Mouse (Mus musculus): ENCODE data around the gene Cubn.

The Cubn gene

DNA sequence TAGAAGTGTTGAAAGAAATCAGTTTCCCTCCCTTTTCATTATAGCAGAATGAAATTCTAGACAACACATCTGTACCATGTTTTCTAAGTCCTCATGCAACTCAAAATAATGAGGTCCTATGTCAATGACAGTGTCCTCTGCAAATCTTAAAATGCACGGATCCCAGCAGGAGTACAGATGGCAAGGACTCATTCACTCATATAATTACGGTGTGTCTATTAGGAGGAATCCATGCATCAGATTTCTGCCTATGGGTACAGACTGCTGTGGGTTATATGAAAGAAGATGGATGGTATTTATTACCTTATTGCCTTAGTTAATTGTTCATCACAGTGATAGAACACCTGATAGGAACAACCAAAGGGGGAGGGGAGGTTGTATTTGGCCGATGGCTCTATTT is 118.8 kb downstream of the Cubn start:
- H3K4me1 ChIP-seq (replicated peaks; ENCODE audit: low read depth, low read length), result peaks cover 47% of the 10 kb centered on the region
- H3K4me3 ChIP-seq (replicated peaks; ENCODE audit: low read length), result no peak overlapping the region
- H3K9me3 ChIP-seq (ENCODE audit: low read length), result peaks cover 15% of the 10 kb centered on the region
- H3K36me3 ChIP-seq (ENCODE audit: insufficient read depth, low read length), result no peaks in the 10 kb centered on the region
- TF ChIP-seq POU5F1 (IDR thresholded peaks at IDR 0.05; ENCODE audit: borderline replicate concordance, low read length) (no peak), NANOG (IDR thresholded peaks at IDR 0.05; ENCODE audit: borderline replicate concordance, low read length) (no peak)
- no peaks in the 10 kb centered on the region for H3K27me3 ChIP-seq (ENCODE audit: insufficient read depth, low read length)

DNA sequence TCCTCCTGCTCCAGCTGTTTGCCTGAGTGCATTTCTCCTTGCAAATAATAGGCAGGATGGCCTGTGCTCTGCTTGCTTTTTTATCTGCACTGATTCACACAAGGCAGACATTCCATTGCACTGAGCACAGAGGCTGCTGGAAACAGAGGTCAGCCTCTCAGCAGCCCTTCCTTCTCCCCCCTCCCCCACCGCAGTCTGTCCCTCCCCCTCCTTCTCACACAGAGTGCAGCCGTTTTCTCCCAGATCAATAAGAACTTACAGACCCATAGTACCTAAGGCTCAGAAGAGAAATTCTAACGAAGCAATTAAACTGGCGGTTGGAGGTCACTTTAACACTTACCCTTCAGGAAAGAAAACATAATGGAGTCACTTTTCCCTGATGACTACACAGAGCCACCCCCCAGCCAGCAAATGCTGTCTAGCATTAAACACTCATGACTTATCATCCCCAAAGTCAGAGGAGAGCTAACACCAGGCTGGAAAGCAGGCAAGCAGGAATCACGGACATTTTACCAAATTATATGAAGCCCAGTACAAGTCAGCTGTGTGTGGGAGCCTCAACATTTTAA is 119.3 kb downstream of the Cubn start:
- no peaks in the 10 kb centered on the region for H3K27me3 ChIP-seq (ENCODE audit: insufficient read depth, low read length)
- no peak for TF ChIP-seq CTCF (conservative IDR thresholded peaks at IDR 0.05; ENCODE audit: low read length)
- TF ChIP-seq POU5F1 (IDR thresholded peaks at IDR 0.05; ENCODE audit: borderline replicate concordance, low read length), result no peak
- TF ChIP-seq NANOG (IDR thresholded peaks at IDR 0.05; ENCODE audit: borderline replicate concordance, low read length), result peak; percentile 12; the same call in 1 of the 2 replicates
- H3K4me1 ChIP-seq (replicated peaks; ENCODE audit: low read depth, low read length), result peaks cover 47% of the 10 kb centered on the region
- no peaks in the 10 kb centered on the region for H3K36me3 ChIP-seq (ENCODE audit: insufficient read depth, low read length)
- peaks cover 13% of the 10 kb centered on the region; the same call in 1 of the 2 replicates for H3K9me3 ChIP-seq (ENCODE audit: low read length)
- H3K4me3 ChIP-seq (replicated peaks; ENCODE audit: low read length), result no peak overlapping the region

DNA sequence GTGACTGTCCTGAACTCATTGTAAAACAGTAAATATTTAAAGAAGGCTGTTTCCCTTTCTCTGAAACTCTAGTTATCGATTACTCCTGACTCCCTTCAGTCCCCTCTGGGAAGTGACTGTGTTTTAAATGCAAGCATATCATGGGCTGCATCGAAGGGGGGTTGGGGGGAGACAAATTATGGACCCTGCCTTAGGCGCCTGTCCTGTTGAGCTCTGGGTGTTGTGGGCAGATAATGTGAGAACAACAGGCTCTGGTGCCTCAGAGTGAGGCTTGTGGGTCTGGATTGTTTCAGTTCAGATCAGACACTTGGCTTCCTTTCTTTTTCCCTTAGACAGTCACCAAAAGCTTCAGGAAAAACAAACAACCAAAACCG is 119.8 kb downstream of the Cubn start:
- TF ChIP-seq NANOG (IDR thresholded peaks at IDR 0.05; ENCODE audit: borderline replicate concordance, low read length), result no peak
- TF ChIP-seq POU5F1 (IDR thresholded peaks at IDR 0.05; ENCODE audit: borderline replicate concordance, low read length), result no peak
- no peak for TF ChIP-seq CTCF (conservative IDR thresholded peaks at IDR 0.05; ENCODE audit: low read length)
- Histone ChIP-seq H3K9me3 (ENCODE audit: low read length) (peaks cover 8% of the 10 kb centered on the region; the same call in 1 of the 2 replicates), H3K27me3 (ENCODE audit: insufficient read depth, low read length) (no peaks in the 10 kb centered on the region), H3K4me1 (replicated peaks; ENCODE audit: low read depth, low read length) (peaks cover 47% of the 10 kb centered on the region), H3K4me3 (replicated peaks; ENCODE audit: low read length) (peak overlapping the region; percentile 32; the same call in 1 of the 2 replicates), H3K36me3 (ENCODE audit: insufficient read depth, low read length) (no peaks in the 10 kb centered on the region)

DNA sequence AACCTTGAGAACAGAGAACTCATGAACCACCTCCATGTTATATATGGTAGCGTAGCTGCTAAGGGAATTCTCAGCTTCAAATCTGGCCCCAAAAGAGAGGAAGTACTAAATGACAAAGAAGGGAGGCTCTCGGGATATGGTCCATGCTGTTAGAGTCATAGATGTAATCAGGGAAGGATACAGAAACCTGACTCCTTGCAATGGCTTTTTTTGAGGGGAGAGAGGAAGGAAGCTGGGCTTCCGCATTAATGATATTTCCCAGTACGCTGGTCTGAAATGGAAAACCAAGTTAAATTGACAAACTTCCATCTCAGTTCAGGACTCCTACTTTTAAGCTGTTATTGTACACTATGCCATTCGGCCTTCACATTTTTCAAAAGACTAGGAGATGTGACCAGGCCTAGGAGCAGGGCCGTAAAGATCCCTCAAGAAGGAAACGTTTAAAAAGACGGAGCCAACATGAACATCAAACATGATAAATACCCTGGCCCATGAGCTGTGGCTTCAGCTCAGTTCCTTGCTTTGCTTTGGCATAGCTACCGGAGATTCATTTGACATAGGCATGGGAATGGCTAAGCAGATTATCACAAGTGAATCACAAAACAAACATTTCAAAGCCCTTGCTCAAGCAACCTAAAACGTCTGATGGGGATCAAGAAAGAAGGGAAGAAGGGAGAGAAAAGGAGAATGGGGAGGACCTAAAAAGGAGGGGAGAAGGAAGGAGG is 120.4 kb downstream of the Cubn start:
- Histone ChIP-seq H3K27me3 (ENCODE audit: insufficient read depth, low read length) (no peaks in the 10 kb centered on the region), H3K4me1 (replicated peaks; ENCODE audit: low read depth, low read length) (peaks cover 47% of the 10 kb centered on the region), H3K4me3 (replicated peaks; ENCODE audit: low read length) (peak overlapping the region; percentile 32; the same call in 1 of the 2 replicates), H3K36me3 (ENCODE audit: insufficient read depth, low read length) (no peaks in the 10 kb centered on the region), H3K9me3 (ENCODE audit: low read length) (0 out of 2 replicates have a peak, but pooled peaks cover 6% of the 10 kb centered on the region)
- no peak for TF ChIP-seq CTCF (conservative IDR thresholded peaks at IDR 0.05; ENCODE audit: low read length)
- no peak for TF ChIP-seq NANOG (IDR thresholded peaks at IDR 0.05; ENCODE audit: borderline replicate concordance, low read length)
- TF ChIP-seq POU5F1 (IDR thresholded peaks at IDR 0.05; ENCODE audit: borderline replicate concordance, low read length), result no peak

DNA sequence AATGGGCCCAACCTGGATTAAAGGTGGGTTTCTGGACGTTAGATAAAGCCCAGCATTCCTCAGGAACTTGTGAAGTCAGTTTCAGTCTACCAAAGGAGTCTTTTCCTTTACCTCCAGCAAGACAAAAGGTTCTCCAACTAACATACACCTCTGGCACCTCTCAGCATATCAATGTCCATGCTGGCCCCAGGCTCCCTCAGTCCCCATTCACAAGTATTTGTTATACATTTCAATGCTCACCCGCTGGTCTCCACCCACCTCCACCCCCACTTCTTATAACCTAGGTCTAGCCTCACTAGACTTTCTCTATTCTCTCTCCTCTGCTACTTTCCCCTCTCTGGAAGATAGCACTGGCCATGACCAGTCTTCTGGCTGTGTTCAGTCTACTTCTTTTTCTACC is 121.1 kb downstream of the Cubn start:
- Histone ChIP-seq H3K4me1 (replicated peaks; ENCODE audit: low read depth, low read length) (peaks cover 47% of the 10 kb centered on the region), H3K27me3 (ENCODE audit: insufficient read depth, low read length) (no peaks in the 10 kb centered on the region), H3K36me3 (ENCODE audit: insufficient read depth, low read length) (no peaks in the 10 kb centered on the region), H3K9me3 (ENCODE audit: low read length) (0 out of 2 replicates have a peak, but pooled peaks cover 3% of the 10 kb centered on the region), H3K4me3 (replicated peaks; ENCODE audit: low read length) (no peak overlapping the region)
- no peak for TF ChIP-seq CTCF (conservative IDR thresholded peaks at IDR 0.05; ENCODE audit: low read length)
- peak; percentile 35; the same call in 1 of the 2 replicates for TF ChIP-seq NANOG (IDR thresholded peaks at IDR 0.05; ENCODE audit: borderline replicate concordance, low read length)
- peak; percentile 43; the same call in 1 of the 2 replicates for TF ChIP-seq POU5F1 (IDR thresholded peaks at IDR 0.05; ENCODE audit: borderline replicate concordance, low read length)

DNA sequence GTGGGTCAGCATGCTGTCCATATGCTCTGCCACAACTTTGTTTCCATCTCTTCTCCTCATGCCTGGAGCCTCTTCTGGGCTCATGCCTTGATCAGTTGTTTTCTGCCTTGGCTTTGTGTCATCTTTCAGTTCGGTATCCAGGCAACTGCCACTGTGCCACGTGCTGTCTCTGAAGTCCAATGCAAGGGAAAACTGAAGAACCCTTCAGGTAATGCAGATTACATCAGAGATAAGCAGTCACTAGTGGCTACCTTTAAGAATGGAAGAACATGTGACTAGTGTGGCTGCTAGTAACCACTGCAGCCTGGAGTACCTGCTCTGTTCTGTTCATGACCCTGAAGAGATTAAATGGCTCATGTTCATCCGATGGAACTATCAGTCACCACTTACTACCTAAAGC is 123.1 kb downstream of the Cubn start:
- H3K9me3 ChIP-seq (ENCODE audit: low read length), result no peaks in the 10 kb centered on the region
- no peaks in the 10 kb centered on the region for H3K36me3 ChIP-seq (ENCODE audit: insufficient read depth, low read length)
- H3K4me3 ChIP-seq (replicated peaks; ENCODE audit: low read length), result no peak overlapping the region
- H3K27me3 ChIP-seq (ENCODE audit: insufficient read depth, low read length), result no peaks in the 10 kb centered on the region
- peaks cover 47% of the 10 kb centered on the region for H3K4me1 ChIP-seq (replicated peaks; ENCODE audit: low read depth, low read length)
- TF ChIP-seq POU5F1 (IDR thresholded peaks at IDR 0.05; ENCODE audit: borderline replicate concordance, low read length), result no peak
- no peak for TF ChIP-seq NANOG (IDR thresholded peaks at IDR 0.05; ENCODE audit: borderline replicate concordance, low read length)

DNA sequence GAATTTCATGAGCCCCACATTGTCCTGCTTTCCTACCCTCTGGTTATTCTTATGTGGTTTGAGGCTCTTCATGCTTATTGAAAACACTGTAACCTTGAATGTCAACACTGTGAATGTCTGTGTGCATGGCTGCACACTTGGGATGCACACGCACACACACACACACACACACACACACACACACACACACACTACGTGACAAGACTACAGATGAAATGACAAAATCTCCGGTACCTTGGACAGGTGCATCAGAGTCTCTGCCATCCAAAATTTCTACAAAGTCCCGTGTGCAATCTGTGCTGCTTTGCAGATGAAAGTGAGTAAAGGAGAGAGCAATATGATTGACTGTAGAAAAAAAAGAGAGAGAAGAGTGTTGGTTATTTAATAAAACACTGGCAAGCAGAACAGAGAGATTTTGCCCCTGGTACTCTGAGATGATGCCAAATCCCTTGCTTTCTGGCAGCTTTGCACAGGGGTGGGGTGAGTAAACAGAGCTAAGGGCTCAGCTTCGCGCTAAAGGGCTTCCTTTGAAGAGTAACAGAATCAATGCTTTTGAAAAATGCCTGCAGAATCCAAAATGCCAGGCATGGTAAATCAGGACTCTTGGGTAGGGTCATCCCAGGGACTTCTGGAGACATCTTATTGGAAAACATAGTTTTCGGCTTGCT is 133.6 kb downstream of the Cubn start:
- H3K36me3 ChIP-seq (ENCODE audit: insufficient read depth, low read length), result no peaks in the 10 kb centered on the region
- no peak overlapping the region for H3K4me3 ChIP-seq (replicated peaks; ENCODE audit: low read length)
- no peaks in the 10 kb centered on the region for H3K9me3 ChIP-seq (ENCODE audit: low read length)
- TF ChIP-seq POU5F1 (IDR thresholded peaks at IDR 0.05; ENCODE audit: borderline replicate concordance, low read length) (no peak), CTCF (conservative IDR thresholded peaks at IDR 0.05; ENCODE audit: low read length) (no peak), NANOG (IDR thresholded peaks at IDR 0.05; ENCODE audit: borderline replicate concordance, low read length) (no peak)
- no peaks in the 10 kb centered on the region for H3K27me3 ChIP-seq (ENCODE audit: insufficient read depth, low read length)
- no peaks in the 10 kb centered on the region for H3K4me1 ChIP-seq (replicated peaks; ENCODE audit: low read depth, low read length)

DNA sequence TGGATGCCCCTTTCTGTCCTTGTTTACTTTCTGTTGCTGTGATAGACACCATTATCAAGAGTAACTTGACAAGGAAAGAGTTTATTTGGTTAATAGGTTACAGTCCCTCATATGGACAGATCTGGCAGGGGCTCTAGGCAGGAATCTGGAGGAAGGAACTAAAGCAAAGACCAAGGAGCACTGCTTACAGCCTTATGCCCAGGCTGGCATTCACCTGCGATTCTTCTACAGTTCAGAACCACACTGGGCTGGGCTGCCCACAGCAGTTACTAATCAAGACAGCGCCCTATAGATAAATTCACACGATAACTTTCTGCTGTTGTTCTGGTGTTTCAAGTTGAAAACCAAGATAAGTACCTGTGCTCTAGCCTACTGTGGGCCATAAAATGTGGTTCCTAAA is 138.8 kb downstream of the Cubn start:
- no peaks in the 10 kb centered on the region for H3K36me3 ChIP-seq (ENCODE audit: insufficient read depth, low read length)

More for the DNA sequence above, 138.8 kb downstream of the Cubn start:
- H3K4me3 ChIP-seq (replicated peaks; ENCODE audit: low read length), result no peak overlapping the region
- H3K9me3 ChIP-seq (ENCODE audit: low read length), result no peaks in the 10 kb centered on the region
- no peaks in the 10 kb centered on the region for H3K27me3 ChIP-seq (ENCODE audit: insufficient read depth, low read length)
- no peak for TF ChIP-seq POU5F1 (IDR thresholded peaks at IDR 0.05; ENCODE audit: borderline replicate concordance, low read length)
- no peak for TF ChIP-seq NANOG (IDR thresholded peaks at IDR 0.05; ENCODE audit: borderline replicate concordance, low read length)
- no peak for TF ChIP-seq CTCF (conservative IDR thresholded peaks at IDR 0.05; ENCODE audit: low read length)
- no peaks in the 10 kb centered on the region for H3K4me1 ChIP-seq (replicated peaks; ENCODE audit: low read depth, low read length)
